Mouse (Mus musculus) spleen, postnatal 4 days (tissue): Measurements from ENCODE around the gene 2410004B18Rik.

Source experiments
- DNase-seq, 2 experiments: peaks; one replicate each; pipeline ENCODE4 v3.0.0; 2022; ENCODE audit warnings: low spot score in 2 of 2

The 2410004B18Rik gene

GRCm38 (mm10) chr3:145929525-145930400 lies 8.1 kb upstream of the 2410004B18Rik start:
- DNase-seq = no peak

- DNase-seq = no peak
These were observed 4.0 kb upstream of the 2410004B18Rik start for GRCm38 (mm10) chr3:145933845-145934244.

GRCm38 (mm10) chr3:145938405-145939349 lies 863 bp downstream of the 2410004B18Rik start:
- DNase-seq = peak in 1 of 2 experiments; percentile 25

GRCm38 (mm10) chr3:145939402-145939801 lies 1.6 kb downstream of the 2410004B18Rik start:
- no peak for DNase-seq

GRCm38 (mm10) chr3:145939971-145940370 lies 2.2 kb downstream of the 2410004B18Rik start:
- DNase-seq = no peak

- peak; percentile 75 to 87 for DNase-seq
These were observed 4.2 kb downstream of the 2410004B18Rik start for GRCm38 (mm10) chr3:145941971-145942370.

GRCm38 (mm10) chr3:145944348-145944747 lies 6.5 kb downstream of the 2410004B18Rik start:
- no peak for DNase-seq

GRCm38 (mm10) chr3:145945904-145946303 lies 8.1 kb downstream of the 2410004B18Rik start:
- DNase-seq = no peak

GRCm38 (mm10) chr3:145946654-145947053 lies 8.8 kb downstream of the 2410004B18Rik start:
- no peak for DNase-seq

- no peak for DNase-seq
These were observed 9.9 kb downstream of the 2410004B18Rik start for GRCm38 (mm10) chr3:145947539-145948204.

GRCm38 (mm10) chr3:145950034-145950814 lies 12.4 kb downstream of the 2410004B18Rik start:
- no peak for DNase-seq

- DNase-seq = no peak
These were observed 13.0 kb downstream of the 2410004B18Rik start for GRCm38 (mm10) chr3:145950815-145951130.

- DNase-seq = no peak
These were observed 13.7 kb downstream of the 2410004B18Rik start for GRCm38 (mm10) chr3:145951287-145952165.

GRCm38 (mm10) chr3:145952945-145953344 lies 15.1 kb downstream of the 2410004B18Rik start:
- no peak for DNase-seq

- DNase-seq = no peak
These were observed 15.6 kb downstream of the 2410004B18Rik start for GRCm38 (mm10) chr3:145953411-145953810.

- DNase-seq = no peak
These were observed 22.0 kb downstream of the 2410004B18Rik start for GRCm38 (mm10) chr3:145959824-145960223.

GRCm38 (mm10) chr3:145962411-145962810 lies 24.6 kb downstream of the 2410004B18Rik start:
- no peak for DNase-seq

GRCm38 (mm10) chr3:145963101-145964017 lies 25.5 kb downstream of the 2410004B18Rik start:
- DNase-seq = no peak

GRCm38 (mm10) chr3:145964018-145964387 lies 26.2 kb downstream of the 2410004B18Rik start:
- no peak for DNase-seq
